Mouse (Mus musculus): ENCODE data around the gene Avpr2. TPM values are rescaled to one million over a fixed set of nuclear protein-coding genes. Genes with fewer than 3 reads are reported as not detected.

Gene Avpr2
- polyA plus RNA-seq, 1 experiment from 2014 or later: 0.25 TPM

DNA sequence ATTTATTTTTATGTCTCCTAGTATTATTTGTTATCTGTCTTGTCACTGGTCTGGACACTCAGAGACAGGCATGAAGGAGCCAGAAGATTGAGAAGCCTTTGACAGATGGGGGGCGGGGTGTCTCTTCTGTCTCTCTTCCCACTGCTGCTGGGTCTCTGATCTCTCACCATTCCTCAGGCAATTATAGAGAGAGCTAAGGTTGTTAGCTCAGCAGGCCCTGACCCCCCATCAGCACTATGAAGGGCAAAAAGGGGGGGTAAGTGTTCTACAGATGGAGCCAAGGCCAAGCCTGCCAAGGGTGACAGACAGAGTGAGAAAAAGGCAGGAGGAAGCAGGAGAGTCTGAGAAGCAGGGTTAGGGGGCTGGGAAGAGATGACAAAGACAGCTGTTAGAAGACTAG, 19.9 kb upstream of the Avpr2 start:
- no peaks in the 10 kb centered on the region for H3K27me3 ChIP-seq (ENCODE audit: control insufficient read depth, insufficient read depth, low read length)
- DNase-seq (ENCODE audit: low spot score) (no peak), ATAC-seq (replicated peaks; ENCODE audit: insufficient number of reproducible peaks, low FRiP score, low TSS enrichment, low read depth) (no peak)
- no peak overlapping the region for H3K4me2 ChIP-seq (ENCODE audit: low read depth, low read length)
- no peak overlapping the region for H3K4me3 ChIP-seq (ENCODE audit: low read depth, low read length)
- no peak overlapping the region for H3K27ac ChIP-seq (replicated peaks; ENCODE audit: low read depth, low read length)
- H3K36me3 ChIP-seq (replicated peaks; ENCODE audit: control insufficient read depth, insufficient read depth, low read depth, low read length): no peaks in the 10 kb centered on the region
- H3K9me3 ChIP-seq (replicated peaks; ENCODE audit: control insufficient read depth, low read length): no peaks in the 10 kb centered on the region
- H3K4me1 ChIP-seq (ENCODE audit: control insufficient read depth, insufficient read depth, low read length): no peaks in the 10 kb centered on the region
- H3K9ac ChIP-seq (replicated peaks; ENCODE audit: low read length): no peak overlapping the region
- WGBS: 47% methylated on average over 1 of the region's 1 CpGs

GRCm38 (mm10) chrX:73875881-73876280, 16.0 kb upstream of the Avpr2 start:
- Histone ChIP-seq H3K4me1 (ENCODE audit: control insufficient read depth, insufficient read depth, low read length) (no peaks in the 10 kb centered on the region), H3K9me3 (replicated peaks; ENCODE audit: control insufficient read depth, low read length) (no peaks in the 10 kb centered on the region), H3K27ac (replicated peaks; ENCODE audit: low read depth, low read length) (no peak overlapping the region), H3K4me3 (ENCODE audit: low read depth, low read length) (no peak overlapping the region), H3K27me3 (ENCODE audit: control insufficient read depth, insufficient read depth, low read length) (peaks cover 6% of the 10 kb centered on the region; the same call in 1 of the 2 replicates), H3K36me3 (replicated peaks; ENCODE audit: control insufficient read depth, insufficient read depth, low read depth, low read length) (no peaks in the 10 kb centered on the region), H3K4me2 (ENCODE audit: low read depth, low read length) (no peak overlapping the region), H3K9ac (replicated peaks; ENCODE audit: low read length) (no peak overlapping the region)
- DNase-seq (ENCODE audit: low spot score) (no peak), ATAC-seq (replicated peaks; ENCODE audit: insufficient number of reproducible peaks, low FRiP score, low TSS enrichment, low read depth) (no peak)
- WGBS: 60% methylated on average over 2 of the region's 2 CpGs

DNA sequence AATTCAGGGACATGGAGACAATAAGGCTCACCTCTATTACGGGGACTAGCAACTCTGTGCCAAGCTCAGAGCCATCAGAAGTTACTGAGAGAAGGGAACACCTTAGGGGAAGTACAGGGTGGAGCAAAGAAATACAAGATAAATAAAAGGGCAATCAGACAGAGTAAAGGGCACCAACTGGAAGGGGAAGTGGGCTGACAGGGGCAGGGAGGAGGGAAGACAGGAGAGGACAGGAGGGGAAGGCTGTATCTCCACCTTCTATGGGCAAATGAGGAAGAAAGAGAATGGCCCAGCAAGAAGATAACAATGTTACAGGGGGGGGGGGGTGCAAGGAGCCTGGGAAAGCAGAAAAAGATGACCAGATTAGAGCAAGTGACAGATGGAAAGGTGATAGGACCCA, 14.9 kb upstream of the Avpr2 start:
- ATAC-seq (replicated peaks; ENCODE audit: insufficient number of reproducible peaks, low FRiP score, low TSS enrichment, low read depth): no peak
- 62% methylated on average over 1 of the region's 1 CpGs for WGBS

DNA sequence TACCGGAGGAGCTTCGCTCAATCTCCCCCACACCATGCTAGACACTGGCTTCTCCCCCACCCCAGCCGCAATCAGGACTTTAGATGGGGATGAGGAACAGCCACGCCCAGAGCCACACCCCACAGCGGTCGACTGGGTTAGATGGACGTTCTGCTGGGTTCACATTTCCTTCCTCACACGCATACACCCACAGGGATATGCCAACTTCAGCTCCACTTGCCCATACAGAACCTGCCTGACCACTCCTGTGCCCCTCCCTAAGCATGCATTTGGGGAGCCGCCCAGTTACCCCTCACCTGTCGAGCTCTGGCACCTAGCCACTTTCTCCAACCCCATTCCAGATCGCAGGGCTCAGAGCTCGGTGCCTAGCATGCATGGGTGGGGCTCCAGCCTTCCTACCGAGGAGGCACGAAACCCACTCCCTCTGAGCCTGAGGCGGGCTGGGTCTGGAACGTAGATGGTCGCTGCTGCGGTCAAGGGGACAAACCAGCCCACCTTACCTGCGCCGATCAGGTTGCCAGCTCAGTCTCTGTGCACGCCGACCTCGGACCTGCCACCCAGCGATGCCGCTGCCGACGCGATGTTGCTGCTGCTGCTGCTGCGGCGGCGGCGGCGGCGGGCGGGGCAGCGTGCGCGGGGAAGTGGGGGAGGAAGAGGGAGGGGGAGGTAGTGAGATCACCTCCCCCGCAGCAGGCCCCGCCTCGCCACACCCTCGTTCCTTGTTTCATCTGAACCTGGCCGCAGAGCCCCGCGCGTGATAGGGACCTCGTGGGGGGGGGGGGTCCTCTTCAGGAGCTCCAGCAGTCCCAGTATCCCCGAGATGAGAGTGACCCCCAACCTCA, 11.5 kb upstream of the Avpr2 start:
- H3K9ac ChIP-seq (replicated peaks; ENCODE audit: low read length): peak overlapping the region; percentile 9; the same call in 1 of the 2 replicates
- H3K27ac ChIP-seq (replicated peaks; ENCODE audit: low read depth, low read length): no peak overlapping the region
- 21% methylated on average over 35 of the region's 48 CpGs for WGBS
- peak; percentile 23; the same call in 1 of the 2 replicates for ATAC-seq (replicated peaks; ENCODE audit: insufficient number of reproducible peaks, low FRiP score, low TSS enrichment, low read depth)
- no peaks in the 10 kb centered on the region for H3K9me3 ChIP-seq (replicated peaks; ENCODE audit: control insufficient read depth, low read length)
- peak; percentile 21 for DNase-seq (ENCODE audit: low spot score)
- peak overlapping the region; percentile 70 for H3K4me2 ChIP-seq (ENCODE audit: low read depth, low read length)
- H3K4me3 ChIP-seq (ENCODE audit: low read depth, low read length): peak overlapping the region; percentile 36
- H3K4me1 ChIP-seq (ENCODE audit: control insufficient read depth, insufficient read depth, low read length): no peaks in the 10 kb centered on the region
- H3K27me3 ChIP-seq (ENCODE audit: control insufficient read depth, insufficient read depth, low read length): peaks cover 6% of the 10 kb centered on the region; the same call in 1 of the 2 replicates
- H3K36me3 ChIP-seq (replicated peaks; ENCODE audit: control insufficient read depth, insufficient read depth, low read depth, low read length): no peaks in the 10 kb centered on the region

More for the DNA sequence above, 14.9 kb upstream of the Avpr2 start:
- no peaks in the 10 kb centered on the region for H3K36me3 ChIP-seq (replicated peaks; ENCODE audit: control insufficient read depth, insufficient read depth, low read depth, low read length)
- peaks cover 6% of the 10 kb centered on the region; the same call in 1 of the 2 replicates for H3K27me3 ChIP-seq (ENCODE audit: control insufficient read depth, insufficient read depth, low read length)
- no peaks in the 10 kb centered on the region for H3K4me1 ChIP-seq (ENCODE audit: control insufficient read depth, insufficient read depth, low read length)
- no peak overlapping the region for H3K4me2 ChIP-seq (ENCODE audit: low read depth, low read length)
- H3K9me3 ChIP-seq (replicated peaks; ENCODE audit: control insufficient read depth, low read length): no peaks in the 10 kb centered on the region
- no peak for DNase-seq (ENCODE audit: low spot score)
- H3K27ac ChIP-seq (replicated peaks; ENCODE audit: low read depth, low read length): no peak overlapping the region
- H3K9ac ChIP-seq (replicated peaks; ENCODE audit: low read length): no peak overlapping the region
- no peak overlapping the region for H3K4me3 ChIP-seq (ENCODE audit: low read depth, low read length)

DNA sequence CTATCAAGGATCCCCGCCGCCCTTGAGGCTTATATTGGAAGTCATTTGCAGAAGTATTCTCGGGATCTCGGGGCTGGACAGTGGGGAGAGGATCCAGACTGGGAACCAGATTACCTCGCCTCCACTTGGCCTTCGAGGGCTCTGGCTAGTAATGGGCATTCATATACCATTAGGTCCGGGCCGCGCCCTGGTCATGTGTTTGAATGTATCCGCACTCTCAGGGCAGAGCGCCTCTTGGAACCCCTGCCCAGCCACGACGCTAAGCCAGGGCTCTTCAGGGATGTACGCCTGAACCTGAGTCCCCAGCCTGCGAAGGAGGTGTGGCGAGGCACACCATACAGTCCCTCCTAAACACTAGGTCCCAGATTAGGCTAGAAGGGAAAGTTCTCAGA, 10.9 kb upstream of the Avpr2 start:
- Histone ChIP-seq H3K27me3 (ENCODE audit: control insufficient read depth, insufficient read depth, low read length) (peaks cover 6% of the 10 kb centered on the region; the same call in 1 of the 2 replicates), H3K4me2 (ENCODE audit: low read depth, low read length) (peak overlapping the region; percentile 70), H3K9ac (replicated peaks; ENCODE audit: low read length) (peak overlapping the region; percentile 9; the same call in 1 of the 2 replicates), H3K4me1 (ENCODE audit: control insufficient read depth, insufficient read depth, low read length) (no peaks in the 10 kb centered on the region), H3K4me3 (ENCODE audit: low read depth, low read length) (peak overlapping the region; percentile 36), H3K36me3 (replicated peaks; ENCODE audit: control insufficient read depth, insufficient read depth, low read depth, low read length) (no peaks in the 10 kb centered on the region), H3K9me3 (replicated peaks; ENCODE audit: control insufficient read depth, low read length) (no peaks in the 10 kb centered on the region), H3K27ac (replicated peaks; ENCODE audit: low read depth, low read length) (no peak overlapping the region)
- ATAC-seq (replicated peaks; ENCODE audit: insufficient number of reproducible peaks, low FRiP score, low TSS enrichment, low read depth) (0 out of 2 replicates have a peak, but pooled peaks have one; percentile 59), DNase-seq (ENCODE audit: low spot score) (peak; percentile 15)
- WGBS: 25% methylated on average over 16 of the region's 16 CpGs

DNA sequence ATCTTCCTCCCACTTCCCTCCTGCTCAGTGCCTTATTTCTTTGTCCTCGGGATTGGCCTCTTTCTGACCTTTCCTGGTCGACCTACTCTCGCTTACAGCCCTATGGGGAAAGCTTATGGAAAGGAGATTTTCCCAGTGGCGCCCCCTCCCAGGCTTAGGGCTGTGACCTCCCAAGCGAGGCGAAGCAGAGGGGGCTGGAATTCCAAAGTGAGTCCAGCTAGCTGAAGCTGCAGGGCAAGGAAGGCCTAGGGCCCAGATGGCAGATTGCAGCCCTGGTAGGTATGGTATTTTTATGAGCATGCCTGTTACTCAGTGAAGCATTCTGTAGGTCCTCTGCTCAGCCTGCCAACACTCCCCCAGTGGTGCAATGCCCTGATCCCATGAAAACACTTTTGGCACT, 10.4 kb upstream of the Avpr2 start:
- H3K4me3 ChIP-seq (ENCODE audit: low read depth, low read length): no peak overlapping the region
- DNase-seq (ENCODE audit: low spot score): peak; percentile 1
- no peak overlapping the region for H3K9ac ChIP-seq (replicated peaks; ENCODE audit: low read length)
- H3K4me1 ChIP-seq (ENCODE audit: control insufficient read depth, insufficient read depth, low read length): no peaks in the 10 kb centered on the region
- no peaks in the 10 kb centered on the region for H3K9me3 ChIP-seq (replicated peaks; ENCODE audit: control insufficient read depth, low read length)
- H3K27me3 ChIP-seq (ENCODE audit: control insufficient read depth, insufficient read depth, low read length): peaks cover 6% of the 10 kb centered on the region; the same call in 1 of the 2 replicates
- no peak overlapping the region for H3K4me2 ChIP-seq (ENCODE audit: low read depth, low read length)
- no peak overlapping the region for H3K27ac ChIP-seq (replicated peaks; ENCODE audit: low read depth, low read length)
- no peaks in the 10 kb centered on the region for H3K36me3 ChIP-seq (replicated peaks; ENCODE audit: control insufficient read depth, insufficient read depth, low read depth, low read length)
- WGBS: 12% methylated on average over 6 of the region's 6 CpGs
- no peak for ATAC-seq (replicated peaks; ENCODE audit: insufficient number of reproducible peaks, low FRiP score, low TSS enrichment, low read depth)

DNA sequence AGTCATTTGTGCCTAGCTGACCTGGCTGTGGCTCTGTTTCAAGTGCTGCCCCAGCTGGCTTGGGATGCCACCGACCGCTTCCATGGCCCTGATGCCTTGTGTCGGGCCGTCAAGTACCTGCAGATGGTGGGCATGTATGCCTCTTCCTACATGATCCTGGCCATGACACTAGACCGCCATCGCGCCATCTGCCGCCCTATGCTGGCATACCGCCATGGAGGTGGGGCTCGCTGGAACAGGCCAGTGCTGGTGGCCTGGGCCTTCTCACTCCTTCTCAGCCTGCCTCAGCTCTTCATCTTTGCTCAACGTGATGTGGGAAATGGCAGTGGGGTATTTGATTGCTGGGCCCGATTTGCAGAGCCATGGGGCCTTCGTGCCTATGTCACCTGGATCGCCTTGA, 931 bp downstream of the Avpr2 start:
- Histone ChIP-seq H3K9ac (replicated peaks; ENCODE audit: low read length) (no peak overlapping the region), H3K4me1 (ENCODE audit: control insufficient read depth, insufficient read depth, low read length) (no peaks in the 10 kb centered on the region), H3K27me3 (ENCODE audit: control insufficient read depth, insufficient read depth, low read length) (no peaks in the 10 kb centered on the region), H3K4me2 (ENCODE audit: low read depth, low read length) (no peak overlapping the region), H3K36me3 (replicated peaks; ENCODE audit: control insufficient read depth, insufficient read depth, low read depth, low read length) (no peaks in the 10 kb centered on the region), H3K4me3 (ENCODE audit: low read depth, low read length) (no peak overlapping the region), H3K27ac (replicated peaks; ENCODE audit: low read depth, low read length) (no peak overlapping the region), H3K9me3 (replicated peaks; ENCODE audit: control insufficient read depth, low read length) (no peaks in the 10 kb centered on the region)
- DNase-seq (ENCODE audit: low spot score) (no peak), ATAC-seq (replicated peaks; ENCODE audit: insufficient number of reproducible peaks, low FRiP score, low TSS enrichment, low read depth) (no peak)
- WGBS: 86% methylated on average over 14 of the region's 14 CpGs

GRCm38 (mm10) chrX:73895719-73896118, 3.8 kb downstream of the Avpr2 start, which contains the start of gene L1cam:
TSS of gene L1cam (minus strand) at chrX:73896105.
- no peak within 1 kb of the TSS for H3K27ac ChIP-seq (replicated peaks; ENCODE audit: low read depth, low read length)
- H3K36me3 ChIP-seq (replicated peaks; ENCODE audit: control insufficient read depth, insufficient read depth, low read depth, low read length): no peaks in the 10 kb centered on the region
- no peaks in the 10 kb centered on the region for H3K4me1 ChIP-seq (ENCODE audit: control insufficient read depth, insufficient read depth, low read length)
- H3K9ac ChIP-seq (replicated peaks; ENCODE audit: low read length): no peak within 1 kb of the TSS
- ATAC-seq (replicated peaks; ENCODE audit: insufficient number of reproducible peaks, low FRiP score, low TSS enrichment, low read depth) (no peak), DNase-seq (ENCODE audit: low spot score) (peak; percentile 52)
- H3K4me2 ChIP-seq (ENCODE audit: low read depth, low read length): no peak within 1 kb of the TSS
- H3K4me3 ChIP-seq (ENCODE audit: low read depth, low read length): no peak within 1 kb of the TSS
- H3K9me3 ChIP-seq (replicated peaks; ENCODE audit: control insufficient read depth, low read length): no peaks in the 10 kb centered on the region
- no peaks in the 10 kb centered on the region for H3K27me3 ChIP-seq (ENCODE audit: control insufficient read depth, insufficient read depth, low read length)
- WGBS: 13% methylated on average over 2 of the region's 2 CpGs

Measured in embryonic facial prominence, embryonic 11.5 days (tissue).